Mouse (Mus musculus) erythroblast, embryonic 14.5 days (primary cell): ENCODE measurements around the gene Zfp422.

ENCODE experiments used
- GATA1 ChIP-seq: IDR thresholded peaks from 2 replicates; pipeline ENCODE4 v1.6.1; 2012; ENCODE audit warnings: low read length, inconsistent platforms, mixed read lengths
- TAL1 ChIP-seq: IDR thresholded peaks from 3 replicates; pipeline ENCODE4 v1.6.1; 2012; ENCODE audit warnings: low read length, inconsistent platforms, mixed read lengths

- TF ChIP-seq TAL1 (no peak), GATA1 (no peak)
Measured at GRCm38 (mm10) chr6:116644335-116644734, 15.5 kb upstream of the Zfp422 start.
